Mouse (Mus musculus) lung, postnatal 0 days (tissue): ENCODE measurements around the gene Hmx1. TPM values are rescaled to one million over a fixed set of nuclear protein-coding genes. Genes with fewer than 3 reads are reported as not detected.

Source experiments
- ATAC-seq: fragments of 200-750 bp; cut with Nextera tagmentation; 2 replicates; pipeline ENCODE4 v1.8.0; 2017; ENCODE audit warnings: moderate library complexity
- DNase-seq: peaks from one replicate; pipeline ENCODE4 v3.0.0-alpha.2; 2016; ENCODE audit warnings: low spot score
- H3K27ac ChIP-seq: fragments of 300-500 bp; sonication (generic); 2 replicates; pipeline ENCODE4 v1.5.1; 2014; ENCODE audit warnings: antibody characterized with exemption, mild to moderate bottlenecking, low read length, mixed read lengths
- H3K27me3 ChIP-seq: fragments of 300-500 bp; sonication (generic); replicated peaks from 2 replicates; pipeline ENCODE4 v1.6.1; 2014; ENCODE audit warnings: low read length, mixed read lengths; ENCODE audit not compliant: insufficient read depth
- H3K36me3 ChIP-seq: fragments of 300-500 bp; sonication (generic); 2 replicates; pipeline ENCODE4 v1.6.1; 2014; ENCODE audit warnings: low read length, mixed read lengths; ENCODE audit not compliant: insufficient read depth
- H3K4me1 ChIP-seq: fragments of 300-500 bp; sonication (generic); 2 replicates; pipeline ENCODE4 v1.6.1; 2014; ENCODE audit warnings: antibody characterized with exemption, low read depth, low read length, mixed read lengths; ENCODE audit not compliant: insufficient read depth
- H3K4me2 ChIP-seq: fragments of 300-500 bp; sonication (generic); replicated peaks from 2 replicates; pipeline ENCODE4 v1.6.1; 2014; ENCODE audit warnings: low read depth, mild to moderate bottlenecking, low read length, moderate library complexity, mixed read lengths
- H3K4me3 ChIP-seq: fragments of 300-500 bp; sonication (generic); 2 replicates; pipeline ENCODE4 v1.5.1; 2014; ENCODE audit warnings: low read depth, low read length
- H3K9ac ChIP-seq: fragments of 300-500 bp; sonication (generic); replicated peaks from 2 replicates; pipeline ENCODE4 v1.6.1; 2014; ENCODE audit warnings: low read depth, mild to moderate bottlenecking
- H3K9me3 ChIP-seq: fragments of 300-500 bp; sonication (generic); 2 replicates; pipeline ENCODE4 v1.6.1; 2016; ENCODE audit warnings: low read length, mixed read lengths
- CTCF ChIP-seq: IDR thresholded peaks from 2 replicates; pipeline ENCODE4 v1.5.1; 2016; ENCODE audit warnings: antibody characterized with exemption, mild to moderate bottlenecking
- EP300 ChIP-seq: IDR thresholded peaks from 2 replicates; pipeline ENCODE4 v1.6.1; 2016; ENCODE audit warnings: antibody characterized with exemption, mild to moderate bottlenecking, control low read depth
- WGBS: fragments of 180-500 bp; shearing (Covaris S2); extraction: QIAGEN DNeasy Blood & Tissue Kit; methylation state at CpG from one replicate; pipeline ENCODE4 v1.1.7; 2014; 5-methylcytosine and 5-hydroxymethylcytosine counted together
- polyA plus RNA-seq: library from polyadenylated mRNA; unstranded; fragments of >200 nt; fragmentation: Nextera tagmentation; extraction: Ambion mirVana; gene quantifications from 2 replicates; pipeline ENCODE4 v1.2.1, GENCODE M21; 2015

The Hmx1 gene
- polyA plus RNA-seq, 1 experiment from 2014 or later: not detected

- ATAC-seq: no peak
- 87% methylated on average over 6 of the region's 6 CpGs for WGBS
Observed at GRCm38 (mm10) chr5:35428421-35428820, 39.5 kb downstream of the Hmx1 start.

GRCm38 (mm10) chr5:35432098-35432497, 43.2 kb downstream of the Hmx1 start:
- DNase-seq: no peak
- Histone ChIP-seq H3K9me3 (no peaks in the 10 kb centered on the region), H3K4me3 (no peak overlapping the region), H3K4me2 (no peak overlapping the region), H3K27me3 (no peaks in the 10 kb centered on the region), H3K9ac (no peak overlapping the region), H3K4me1 (no peaks in the 10 kb centered on the region), H3K36me3 (no peaks in the 10 kb centered on the region), H3K27ac (no peak overlapping the region)
- TF ChIP-seq EP300 (no peak), CTCF (no peak)
- 48% methylated on average over 6 of the region's 6 CpGs for WGBS
- ATAC-seq: no peak

More at GRCm38 (mm10) chr5:35428421-35428820, 39.5 kb downstream of the Hmx1 start:
- no peaks in the 10 kb centered on the region for H3K36me3 ChIP-seq
- no peaks in the 10 kb centered on the region for H3K27me3 ChIP-seq
- no peaks in the 10 kb centered on the region for H3K9me3 ChIP-seq
- TF ChIP-seq CTCF (no peak), EP300 (no peak)
- no peak overlapping the region for H3K4me2 ChIP-seq
- no peak overlapping the region for H3K27ac ChIP-seq
- no peak for DNase-seq
- no peaks in the 10 kb centered on the region for H3K4me1 ChIP-seq
- no peak overlapping the region for H3K9ac ChIP-seq
- H3K4me3 ChIP-seq: no peak overlapping the region

GRCm38 (mm10) chr5:35434038-35434437, 45.1 kb downstream of the Hmx1 start:
- H3K36me3 ChIP-seq: no peaks in the 10 kb centered on the region
- 37% methylated on average over 5 of the region's 5 CpGs for WGBS

GRCm38 (mm10) chr5:35434703-35435102, 45.8 kb downstream of the Hmx1 start:
- TF ChIP-seq EP300: no peak
- no peak for TF ChIP-seq CTCF
- DNase-seq (no peak), ATAC-seq (no peak)

More at GRCm38 (mm10) chr5:35434038-35434437, 45.1 kb downstream of the Hmx1 start:
- H3K27ac ChIP-seq: no peak overlapping the region
- H3K9me3 ChIP-seq: no peaks in the 10 kb centered on the region
- no peaks in the 10 kb centered on the region for H3K27me3 ChIP-seq
- H3K4me1 ChIP-seq: no peaks in the 10 kb centered on the region
- DNase-seq (no peak), ATAC-seq (no peak)
- TF ChIP-seq EP300: no peak
- peak; percentile 23; the same call in 1 of the 2 replicates for TF ChIP-seq CTCF
- no peak overlapping the region for H3K9ac ChIP-seq
- H3K4me3 ChIP-seq: no peak overlapping the region
- no peak overlapping the region for H3K4me2 ChIP-seq

GRCm38 (mm10) chr5:35438805-35439204, 49.9 kb downstream of the Hmx1 start:
- no peak for ATAC-seq
- 75% methylated on average over 6 of the region's 6 CpGs for WGBS
- TF ChIP-seq CTCF (no peak), EP300 (no peak)

More at GRCm38 (mm10) chr5:35434703-35435102, 45.8 kb downstream of the Hmx1 start:
- WGBS: 48% methylated on average over 6 of the region's 6 CpGs
- Histone ChIP-seq H3K27me3 (no peaks in the 10 kb centered on the region), H3K9me3 (no peaks in the 10 kb centered on the region), H3K4me2 (no peak overlapping the region), H3K4me1 (no peaks in the 10 kb centered on the region), H3K4me3 (no peak overlapping the region), H3K36me3 (no peaks in the 10 kb centered on the region), H3K9ac (no peak overlapping the region), H3K27ac (no peak overlapping the region)

GRCm38 (mm10) chr5:35440459-35440858, 51.6 kb downstream of the Hmx1 start:
- WGBS: 36% methylated on average over 8 of the region's 8 CpGs

More at GRCm38 (mm10) chr5:35438805-35439204, 49.9 kb downstream of the Hmx1 start:
- H3K27ac ChIP-seq: no peak overlapping the region
- no peaks in the 10 kb centered on the region for H3K4me1 ChIP-seq
- H3K36me3 ChIP-seq: no peaks in the 10 kb centered on the region
- H3K4me3 ChIP-seq: no peak overlapping the region
- H3K9me3 ChIP-seq: no peaks in the 10 kb centered on the region
- H3K27me3 ChIP-seq: no peaks in the 10 kb centered on the region
- no peak overlapping the region for H3K9ac ChIP-seq
- H3K4me2 ChIP-seq: no peak overlapping the region
- no peak for DNase-seq

GRCm38 (mm10) chr5:35441411-35441810, 52.5 kb downstream of the Hmx1 start:
- H3K36me3 ChIP-seq: no peaks in the 10 kb centered on the region

More at GRCm38 (mm10) chr5:35440459-35440858, 51.6 kb downstream of the Hmx1 start:
- H3K4me1 ChIP-seq: no peaks in the 10 kb centered on the region
- H3K9me3 ChIP-seq: no peaks in the 10 kb centered on the region
- no peak overlapping the region for H3K27ac ChIP-seq
- no peak for ATAC-seq
- TF ChIP-seq CTCF (no peak), EP300 (no peak)
- no peak overlapping the region for H3K4me3 ChIP-seq
- H3K27me3 ChIP-seq: no peaks in the 10 kb centered on the region
- no peak overlapping the region for H3K9ac ChIP-seq
- no peaks in the 10 kb centered on the region for H3K36me3 ChIP-seq
- no peak for DNase-seq
- no peak overlapping the region for H3K4me2 ChIP-seq

More at GRCm38 (mm10) chr5:35441411-35441810, 52.5 kb downstream of the Hmx1 start:
- no peak overlapping the region for H3K4me2 ChIP-seq
- H3K4me1 ChIP-seq: no peaks in the 10 kb centered on the region
- DNase-seq: no peak
- H3K9me3 ChIP-seq: no peaks in the 10 kb centered on the region
- H3K27me3 ChIP-seq: no peaks in the 10 kb centered on the region
- no peak for ATAC-seq
- TF ChIP-seq EP300: no peak
- TF ChIP-seq CTCF: no peak
- no peak overlapping the region for H3K4me3 ChIP-seq
- 56% methylated on average over 9 of the region's 9 CpGs for WGBS
- no peak overlapping the region for H3K27ac ChIP-seq
- H3K9ac ChIP-seq: no peak overlapping the region
